Mouse (Mus musculus) ES-E14 (cell line): ENCODE results near the gene Smndc1. TPM values are rescaled to one million over a fixed set of nuclear protein-coding genes. Genes with fewer than 3 reads are reported as not detected.
A peak's percentile ranks its signal among the peaks of the same experiment; 100 is the strongest.

Experiments
- DNase-seq: peaks from one replicate; pipeline ENCODE4 v3.0.0-alpha.2; 2013; ENCODE audit warnings: low read depth, low spot score
- H3K27ac ChIP-seq: 2 replicates; pipeline ENCODE4 v1.5.1; 2012; ENCODE audit warnings: low read depth, mild to moderate bottlenecking, low read length, moderate library complexity, mixed read lengths; ENCODE audit not compliant: poor library complexity, insufficient read depth, severe bottlenecking
- H3K36me3 ChIP-seq: 2 replicates; pipeline ENCODE4 v1.6.1; 2012; ENCODE audit warnings: mild to moderate bottlenecking, low read length, moderate library complexity, mixed read lengths; ENCODE audit not compliant: control insufficient read depth, poor library complexity, insufficient read depth, severe bottlenecking
- H3K4me1 ChIP-seq, 2 experiments: fragments of 150-350 bp in 1 of 2; sonication (generic) in 1 of 2; 2 replicates each; pipeline ENCODE4 v1.6.1; 2012; ENCODE audit warnings: low read length in 2 of 2, mild to moderate bottlenecking in 1 of 2, mixed read lengths in 1 of 2; ENCODE audit not compliant: control insufficient read depth in 2 of 2, insufficient read depth in 2 of 2, poor library complexity in 1 of 2
- H3K4me3 ChIP-seq, 2 experiments: fragments of 150-350 bp in 1 of 2; sonication (generic) in 1 of 2; 2 replicates each; pipeline ENCODE4 v1.5.1; 2012; ENCODE audit warnings: low read length in 2 of 2, low read depth in 1 of 2, mild to moderate bottlenecking in 1 of 2, mixed read lengths in 1 of 2; ENCODE audit not compliant: insufficient read depth in 1 of 2, poor library complexity in 1 of 2, severe bottlenecking in 1 of 2
- H3K9ac ChIP-seq: 2 replicates; pipeline ENCODE4 v1.6.1; 2012; ENCODE audit warnings: low read depth, mild to moderate bottlenecking, low read length, mixed read lengths; ENCODE audit not compliant: poor library complexity, insufficient read depth, severe bottlenecking
- H3K9me3 ChIP-seq: fragments of 150-350 bp; sonication (generic); 2 replicates; pipeline ENCODE4 v1.6.1; 2012; ENCODE audit warnings: low read depth, mild to moderate bottlenecking, low read length; ENCODE audit not compliant: control insufficient read depth, insufficient read depth
- CHD2 ChIP-seq: IDR thresholded peaks from 2 replicates; pipeline ENCODE4 v1.6.1; 2014; ENCODE audit warnings: mild to moderate bottlenecking, low read depth, low read length, inconsistent platforms
- HCFC1 ChIP-seq: IDR thresholded peaks from 2 replicates; pipeline ENCODE4 v1.6.1; 2012; ENCODE audit warnings: low read length, inconsistent platforms, borderline replicate concordance; ENCODE audit not compliant: insufficient read depth
- MAFK ChIP-seq: IDR thresholded peaks from 2 replicates; pipeline ENCODE4 v1.6.1; 2014; ENCODE audit warnings: mild to moderate bottlenecking, low read depth, low read length, inconsistent platforms; ENCODE audit not compliant: insufficient read depth
- ZC3H11A ChIP-seq: IDR thresholded peaks from 2 replicates; pipeline ENCODE4 v1.6.1; 2012; ENCODE audit warnings: low read depth, mild to moderate bottlenecking, inconsistent platforms, low read length, borderline replicate concordance
- ZNF384 ChIP-seq: IDR thresholded peaks from 2 replicates; pipeline ENCODE4 v1.6.1; 2012; ENCODE audit warnings: low read depth, low read length, inconsistent platforms
- in situ Hi-C, 2 experiments: fragments of 600-800 bp; cut with MboI; formaldehyde crosslinking; loops; one replicate each; pipeline ENCODE4 v1.15.1; 2025; ENCODE audit warnings: low sequenced_read_pairs in 2 of 2, inconsistent platforms in 1 of 2; ENCODE audit not compliant: unreplicated experiment in 2 of 2
- total RNA-seq: library from RNA; depleted of rRNA; stranded (reverse); fragments of 300-350 nt; gene quantifications from 2 replicates; pipeline ENCODE4 v1.2.3, GENCODE M21; 2012

Gene Smndc1
- total RNA-seq, 1 experiment = 37.4 TPM

DNA sequence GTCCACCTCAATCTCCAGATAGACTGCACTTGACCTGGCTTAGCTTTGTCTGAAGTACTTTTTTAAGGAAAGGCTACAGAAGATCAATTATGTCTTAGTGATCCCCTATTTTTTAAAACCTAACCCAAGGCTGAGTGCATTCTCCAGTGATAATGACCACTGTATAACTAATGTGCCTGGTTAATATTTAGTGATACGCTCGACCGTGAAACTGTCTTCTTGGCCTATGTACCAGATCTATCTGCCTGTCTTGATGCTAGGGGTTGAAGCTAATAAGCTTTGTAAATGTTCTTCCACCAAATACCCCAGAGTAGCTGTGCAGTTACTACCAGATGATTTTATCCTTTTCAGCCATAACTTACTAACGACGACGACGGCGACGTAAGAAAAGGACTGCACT, 14.6 kb downstream of the Smndc1 start:
- TF ChIP-seq CHD2 (no peak), ZC3H11A (no peak), HCFC1 (no peak), ZNF384 (no peak), MAFK (no peak)
- Histone ChIP-seq H3K4me3 (no peak overlapping the region), H3K9me3 (no peaks in the 10 kb centered on the region), H3K27ac (no peak overlapping the region), H3K9ac (no peak overlapping the region), H3K36me3 (peaks cover 22% of the 10 kb centered on the region), H3K4me1 (peaks cover 0 to 2% of the 10 kb centered on the region in 2 experiments; a peak in 1 of 4 replicates)
- no peak for DNase-seq
- in situ Hi-C loops = no loop called here

DNA sequence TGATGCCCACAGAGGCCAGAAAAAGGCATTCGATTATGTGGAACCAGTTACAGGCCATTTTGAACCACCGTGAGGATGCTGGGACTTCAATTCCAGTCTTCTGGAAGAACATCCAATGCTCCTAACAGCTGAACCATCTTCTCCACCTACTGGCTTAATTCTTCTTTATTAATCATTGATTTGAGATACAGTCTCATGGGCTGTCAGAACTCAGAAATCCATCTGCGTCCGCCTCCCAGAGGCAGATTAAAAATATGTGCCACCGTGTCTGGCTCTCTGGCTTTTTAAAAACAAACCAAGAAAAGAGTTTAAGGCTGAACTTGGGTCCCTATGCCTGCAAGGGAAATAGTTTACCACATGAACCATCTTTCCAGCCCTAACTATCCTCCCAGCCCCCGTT, 15.1 kb downstream of the Smndc1 start:
- in situ Hi-C loops = no loop called here
- no peak for DNase-seq
- H3K36me3 ChIP-seq = peaks cover 20% of the 10 kb centered on the region

GRCm38 (mm10) chr19:53373570-53373969, 16.8 kb downstream of the Smndc1 start:
- DNase-seq = no peak
- in situ Hi-C loops = no loop called here
- TF ChIP-seq ZC3H11A (no peak), HCFC1 (no peak), MAFK (no peak), ZNF384 (peak; percentile 57; the same call in 1 of the 2 replicates), CHD2 (no peak)
- H3K9ac ChIP-seq = no peak overlapping the region
- no peak overlapping the region for H3K4me3 ChIP-seq
- H3K9me3 ChIP-seq = no peaks in the 10 kb centered on the region
- H3K4me1 ChIP-seq = peaks cover 0 to 11% of the 10 kb centered on the region in 2 experiments; a peak in 2 of 4 replicates
- peaks cover 15% of the 10 kb centered on the region for H3K36me3 ChIP-seq
- no peak overlapping the region for H3K27ac ChIP-seq

More for the DNA sequence above, 15.1 kb downstream of the Smndc1 start:
- no peaks in the 10 kb centered on the region for H3K9me3 ChIP-seq
- TF ChIP-seq ZC3H11A = no peak
- no peak for TF ChIP-seq CHD2
- TF ChIP-seq ZNF384 = no peak
- no peak for TF ChIP-seq HCFC1
- no peak for TF ChIP-seq MAFK
- no peak overlapping the region for H3K9ac ChIP-seq
- H3K4me1 ChIP-seq = peaks cover 0 to 3% of the 10 kb centered on the region in 2 experiments; a peak in 1 of 4 replicates
- no peak overlapping the region for H3K4me3 ChIP-seq
- H3K27ac ChIP-seq = no peak overlapping the region

GRCm38 (mm10) chr19:53371666-53372065, 18.7 kb downstream of the Smndc1 start, which contains the start of gene Gm10197:
TSS of gene Gm10197 (minus strand) at chr19:53371766.
- H3K27ac ChIP-seq = no peak within 1 kb of the TSS
- H3K36me3 ChIP-seq = peaks cover 10% of the 10 kb centered on the region
- no peak for TF ChIP-seq ZC3H11A
- H3K9ac ChIP-seq = no peak within 1 kb of the TSS
- H3K9me3 ChIP-seq = no peaks in the 10 kb centered on the region
- peaks cover 0 to 11% of the 10 kb centered on the region in 2 experiments; a peak in 2 of 4 replicates for H3K4me1 ChIP-seq
- in situ Hi-C loops = no loop called here
- no peak within 1 kb of the TSS for H3K4me3 ChIP-seq
- no peak for DNase-seq

GRCm38 (mm10) chr19:53370233-53370632, 20.1 kb downstream of the Smndc1 start:
- Histone ChIP-seq H3K4me1 (peaks cover 0 to 11% of the 10 kb centered on the region in 2 experiments; a peak in 2 of 4 replicates), H3K27ac (no peak overlapping the region), H3K9ac (peak overlapping the region; percentile 4; the same call in 1 of the 2 replicates), H3K36me3 (peaks cover 6% of the 10 kb centered on the region), H3K9me3 (no peaks in the 10 kb centered on the region), H3K4me3 (no peak overlapping the region)
- TF ChIP-seq ZNF384 = no peak
- no peak for TF ChIP-seq MAFK
- no peak for TF ChIP-seq CHD2
- no peak for TF ChIP-seq HCFC1
- DNase-seq = no peak
- in situ Hi-C loops = no loop called here
